Mouse (Mus musculus): ENCODE data around the gene Aplf.
A peak's percentile ranks its signal among the peaks of the same experiment; 100 is the strongest.

The Aplf gene

GRCm38 (mm10) chr6:87671353-87671752 is 640 bp downstream of the Aplf start:
- no peak for TF ChIP-seq CTCF (conservative IDR thresholded peaks at IDR 0.05; ENCODE audit: low read length)
- no peak for TF ChIP-seq POU5F1 (IDR thresholded peaks at IDR 0.05; ENCODE audit: borderline replicate concordance, low read length)
- no peak for TF ChIP-seq NANOG (IDR thresholded peaks at IDR 0.05; ENCODE audit: borderline replicate concordance, low read length)
- Histone ChIP-seq H3K27me3 (ENCODE audit: insufficient read depth, low read length) (no peaks in the 10 kb centered on the region), H3K4me3 (replicated peaks; ENCODE audit: low read length) (peak overlapping the region; percentile 93), H3K9me3 (ENCODE audit: low read length) (no peaks in the 10 kb centered on the region), H3K36me3 (ENCODE audit: insufficient read depth, low read length) (no peaks in the 10 kb centered on the region), H3K4me1 (replicated peaks; ENCODE audit: low read depth, low read length) (peaks cover 34% of the 10 kb centered on the region)

- TF ChIP-seq CTCF (conservative IDR thresholded peaks at IDR 0.05; ENCODE audit: low read length) (peak; percentile 33), NANOG (IDR thresholded peaks at IDR 0.05; ENCODE audit: borderline replicate concordance, low read length) (no peak)
- H3K9me3 ChIP-seq (ENCODE audit: low read length): no peaks in the 10 kb centered on the region
- H3K36me3 ChIP-seq (ENCODE audit: insufficient read depth, low read length): no peaks in the 10 kb centered on the region
- no peaks in the 10 kb centered on the region for H3K27me3 ChIP-seq (ENCODE audit: insufficient read depth, low read length)
- H3K4me1 ChIP-seq (replicated peaks; ENCODE audit: low read depth, low read length): peaks cover 34% of the 10 kb centered on the region
- H3K4me3 ChIP-seq (replicated peaks; ENCODE audit: low read length): no peak overlapping the region
Observed at GRCm38 (mm10) chr6:87669894-87670588, 2.0 kb downstream of the Aplf start.

GRCm38 (mm10) chr6:87668733-87669132 is 3.3 kb downstream of the Aplf start:
- TF ChIP-seq NANOG (IDR thresholded peaks at IDR 0.05; ENCODE audit: borderline replicate concordance, low read length) (no peak), POU5F1 (IDR thresholded peaks at IDR 0.05; ENCODE audit: borderline replicate concordance, low read length) (no peak), CTCF (conservative IDR thresholded peaks at IDR 0.05; ENCODE audit: low read length) (no peak)
- H3K4me1 ChIP-seq (replicated peaks; ENCODE audit: low read depth, low read length): peaks cover 34% of the 10 kb centered on the region
- no peaks in the 10 kb centered on the region for H3K9me3 ChIP-seq (ENCODE audit: low read length)
- H3K4me3 ChIP-seq (replicated peaks; ENCODE audit: low read length): no peak overlapping the region
- no peaks in the 10 kb centered on the region for H3K27me3 ChIP-seq (ENCODE audit: insufficient read depth, low read length)
- no peaks in the 10 kb centered on the region for H3K36me3 ChIP-seq (ENCODE audit: insufficient read depth, low read length)

DNA sequence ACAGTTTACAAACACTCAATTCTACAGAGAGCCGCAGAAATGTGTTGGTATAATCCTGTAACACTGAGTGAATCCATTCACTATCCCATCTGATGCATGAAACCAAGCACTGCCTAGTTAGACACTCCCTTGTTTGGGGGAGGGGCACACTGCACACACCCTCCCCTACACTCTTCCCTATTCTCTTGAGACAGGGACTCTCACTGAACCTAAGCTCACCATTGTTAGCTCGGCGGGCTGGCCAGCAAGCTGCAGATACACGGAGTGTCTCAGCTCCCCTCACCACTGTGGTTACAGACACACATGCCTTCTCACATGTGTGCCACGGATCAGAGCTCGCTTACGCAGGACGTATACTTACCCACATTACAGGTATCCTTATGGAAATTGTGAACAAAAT is 4.2 kb downstream of the Aplf start:
- TF ChIP-seq CTCF (conservative IDR thresholded peaks at IDR 0.05; ENCODE audit: low read length) (no peak), POU5F1 (IDR thresholded peaks at IDR 0.05; ENCODE audit: borderline replicate concordance, low read length) (no peak), NANOG (IDR thresholded peaks at IDR 0.05; ENCODE audit: borderline replicate concordance, low read length) (no peak)
- H3K36me3 ChIP-seq (ENCODE audit: insufficient read depth, low read length): peaks cover 4% of the 10 kb centered on the region; the same call in 1 of the 2 replicates
- H3K4me1 ChIP-seq (replicated peaks; ENCODE audit: low read depth, low read length): peaks cover 27% of the 10 kb centered on the region
- H3K9me3 ChIP-seq (ENCODE audit: low read length): no peaks in the 10 kb centered on the region
- no peak overlapping the region for H3K4me3 ChIP-seq (replicated peaks; ENCODE audit: low read length)
- no peaks in the 10 kb centered on the region for H3K27me3 ChIP-seq (ENCODE audit: insufficient read depth, low read length)

GRCm38 (mm10) chr6:87663445-87663844 is 8.5 kb downstream of the Aplf start:
- H3K9me3 ChIP-seq (ENCODE audit: low read length): no peaks in the 10 kb centered on the region
- H3K4me3 ChIP-seq (replicated peaks; ENCODE audit: low read length): no peak overlapping the region
- peaks cover 8% of the 10 kb centered on the region; the same call in 1 of the 2 replicates for H3K36me3 ChIP-seq (ENCODE audit: insufficient read depth, low read length)
- H3K27me3 ChIP-seq (ENCODE audit: insufficient read depth, low read length): no peaks in the 10 kb centered on the region
- TF ChIP-seq POU5F1 (IDR thresholded peaks at IDR 0.05; ENCODE audit: borderline replicate concordance, low read length) (no peak), NANOG (IDR thresholded peaks at IDR 0.05; ENCODE audit: borderline replicate concordance, low read length) (no peak), CTCF (conservative IDR thresholded peaks at IDR 0.05; ENCODE audit: low read length) (no peak)
- H3K4me1 ChIP-seq (replicated peaks; ENCODE audit: low read depth, low read length): peaks cover 9% of the 10 kb centered on the region

GRCm38 (mm10) chr6:87662197-87662596 is 9.8 kb downstream of the Aplf start:
- Histone ChIP-seq H3K36me3 (ENCODE audit: insufficient read depth, low read length) (peaks cover 12% of the 10 kb centered on the region; the same call in 1 of the 2 replicates), H3K4me1 (replicated peaks; ENCODE audit: low read depth, low read length) (no peaks in the 10 kb centered on the region), H3K4me3 (replicated peaks; ENCODE audit: low read length) (no peak overlapping the region), H3K27me3 (ENCODE audit: insufficient read depth, low read length) (no peaks in the 10 kb centered on the region), H3K9me3 (ENCODE audit: low read length) (0 out of 2 replicates have a peak, but pooled peaks cover 3% of the 10 kb centered on the region)
- no peak for TF ChIP-seq POU5F1 (IDR thresholded peaks at IDR 0.05; ENCODE audit: borderline replicate concordance, low read length)
- TF ChIP-seq CTCF (conservative IDR thresholded peaks at IDR 0.05; ENCODE audit: low read length): no peak
- no peak for TF ChIP-seq NANOG (IDR thresholded peaks at IDR 0.05; ENCODE audit: borderline replicate concordance, low read length)

DNA sequence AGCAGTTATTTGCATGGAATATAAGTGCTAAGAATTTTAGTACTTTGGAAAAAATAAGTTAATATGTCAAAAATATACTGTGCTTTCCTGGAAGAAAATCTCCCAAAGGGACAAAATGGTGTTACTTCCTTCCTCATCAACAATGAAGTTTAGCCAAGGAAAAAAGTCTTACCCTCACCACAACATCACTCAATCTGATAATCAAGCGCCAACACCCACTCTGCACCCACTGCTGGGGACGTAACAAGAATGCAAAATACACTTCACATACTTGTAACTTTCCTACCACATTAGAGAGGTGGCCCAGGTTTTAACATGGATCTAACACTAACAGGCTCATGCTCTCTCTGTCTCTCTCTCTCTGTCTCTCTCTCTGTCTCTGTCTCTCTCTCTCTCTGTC is 10.3 kb downstream of the Aplf start:
- Histone ChIP-seq H3K4me1 (replicated peaks; ENCODE audit: low read depth, low read length) (no peaks in the 10 kb centered on the region), H3K36me3 (ENCODE audit: insufficient read depth, low read length) (peaks cover 12% of the 10 kb centered on the region), H3K4me3 (replicated peaks; ENCODE audit: low read length) (no peak overlapping the region), H3K27me3 (ENCODE audit: insufficient read depth, low read length) (no peaks in the 10 kb centered on the region), H3K9me3 (ENCODE audit: low read length) (0 out of 2 replicates have a peak, but pooled peaks cover 3% of the 10 kb centered on the region)
- TF ChIP-seq POU5F1 (IDR thresholded peaks at IDR 0.05; ENCODE audit: borderline replicate concordance, low read length) (no peak), CTCF (conservative IDR thresholded peaks at IDR 0.05; ENCODE audit: low read length) (no peak), NANOG (IDR thresholded peaks at IDR 0.05; ENCODE audit: borderline replicate concordance, low read length) (no peak)

GRCm38 (mm10) chr6:87658816-87659215 is 13.2 kb downstream of the Aplf start:
- no peaks in the 10 kb centered on the region for H3K27me3 ChIP-seq (ENCODE audit: insufficient read depth, low read length)
- no peak overlapping the region for H3K4me3 ChIP-seq (replicated peaks; ENCODE audit: low read length)
- peaks cover 26% of the 10 kb centered on the region for H3K36me3 ChIP-seq (ENCODE audit: insufficient read depth, low read length)
- H3K4me1 ChIP-seq (replicated peaks; ENCODE audit: low read depth, low read length): no peaks in the 10 kb centered on the region
- H3K9me3 ChIP-seq (ENCODE audit: low read length): peaks cover 18% of the 10 kb centered on the region
- TF ChIP-seq CTCF (conservative IDR thresholded peaks at IDR 0.05; ENCODE audit: low read length): no peak
- no peak for TF ChIP-seq NANOG (IDR thresholded peaks at IDR 0.05; ENCODE audit: borderline replicate concordance, low read length)
- no peak for TF ChIP-seq POU5F1 (IDR thresholded peaks at IDR 0.05; ENCODE audit: borderline replicate concordance, low read length)

Data from E14TG2a.4 (cell line).